Mouse (Mus musculus) midbrain, embryonic 15.5 days (tissue): ENCODE results near the gene Gm9958. TPM values are rescaled to one million over a fixed set of nuclear protein-coding genes. Genes with fewer than 3 reads are reported as not detected.

ENCODE experiments used
- ATAC-seq: fragments of 200-750 bp; cut with Nextera tagmentation; replicated peaks from 2 replicates; pipeline ENCODE4 v1.8.0; 2017; ENCODE audit warnings: moderate TSS enrichment
- H3K27ac ChIP-seq: fragments of 300-500 bp; sonication (generic); 2 replicates; pipeline ENCODE4 v1.5.1; 2015; ENCODE audit warnings: mild to moderate bottlenecking, inconsistent platforms
- H3K27me3 ChIP-seq: fragments of 300-500 bp; sonication (generic); replicated peaks from 2 replicates; pipeline ENCODE4 v1.6.1; 2015; ENCODE audit warnings: inconsistent platforms
- H3K36me3 ChIP-seq: fragments of 300-500 bp; sonication (generic); replicated peaks from 2 replicates; pipeline ENCODE4 v1.6.1; 2015; ENCODE audit warnings: inconsistent platforms
- H3K4me1 ChIP-seq: fragments of 300-500 bp; sonication (generic); 2 replicates; pipeline ENCODE4 v1.6.1; 2015; ENCODE audit warnings: inconsistent platforms
- H3K4me2 ChIP-seq: fragments of 300-500 bp; sonication (generic); 2 replicates; pipeline ENCODE4 v1.6.1; 2015; ENCODE audit warnings: inconsistent platforms, mild to moderate bottlenecking, moderate library complexity
- H3K4me3 ChIP-seq: fragments of 300-500 bp; sonication (generic); 2 replicates; pipeline ENCODE4 v1.5.1; 2015; ENCODE audit warnings: mild to moderate bottlenecking, inconsistent platforms
- H3K9ac ChIP-seq: fragments of 300-500 bp; sonication (generic); 2 replicates; pipeline ENCODE4 v1.6.1; 2015; ENCODE audit warnings: mild to moderate bottlenecking, inconsistent platforms
- H3K9me3 ChIP-seq: fragments of 300-500 bp; sonication (generic); 2 replicates; pipeline ENCODE4 v1.6.1; 2016; ENCODE audit warnings: inconsistent platforms
- WGBS: fragments of 180-500 bp; shearing (Covaris S2); methylation state at CpG from one replicate; pipeline ENCODE4 v1.1.7; 2015; ENCODE audit warnings: mixed read lengths; 5-methylcytosine and 5-hydroxymethylcytosine counted together
- polyA plus RNA-seq: library from polyadenylated mRNA; unstranded; fragments of >200 nt; fragmentation: Nextera tagmentation; extraction: Ambion mirVana; gene quantifications from 2 replicates; pipeline ENCODE4 v1.2.1, GENCODE M21; 2015

The Gm9958 gene
- 4.2 and 5.5 TPM in 2 replicates for polyA plus RNA-seq

GRCm38 (mm10) chr5:90367067-90367303 lies at the start of gene Gm9958:
Gene Gm9958, plus strand, starts transcription at chr5:90367204.
- Histone ChIP-seq H3K4me3 (peak within 1 kb of the TSS; percentile 98), H3K36me3 (no peaks in the 10 kb centered on the region), H3K9me3 (no peaks in the 10 kb centered on the region), H3K4me2 (peak within 1 kb of the TSS; percentile 76), H3K9ac (peak within 1 kb of the TSS; percentile 95), H3K27me3 (no peaks in the 10 kb centered on the region), H3K27ac (peak within 1 kb of the TSS; percentile 100), H3K4me1 (peaks cover 32% of the 10 kb centered on the region)
- WGBS = 2% methylated on average over 7 of the region's 7 CpGs
- no peak for ATAC-seq

GRCm38 (mm10) chr5:90331071-90331470 lies 35.9 kb upstream of the Gm9958 start:
- Histone ChIP-seq H3K27ac (no peak overlapping the region), H3K4me1 (no peaks in the 10 kb centered on the region), H3K27me3 (no peaks in the 10 kb centered on the region), H3K4me3 (no peak overlapping the region), H3K9ac (no peak overlapping the region), H3K36me3 (no peaks in the 10 kb centered on the region), H3K9me3 (no peaks in the 10 kb centered on the region), H3K4me2 (no peak overlapping the region)
- WGBS = 97% methylated on average over 1 of the region's 1 CpGs
- ATAC-seq = no peak

GRCm38 (mm10) chr5:90332478-90332877 lies 34.5 kb upstream of the Gm9958 start:
- Histone ChIP-seq H3K27me3 (no peaks in the 10 kb centered on the region), H3K36me3 (no peaks in the 10 kb centered on the region), H3K4me3 (no peak overlapping the region), H3K9me3 (no peaks in the 10 kb centered on the region), H3K9ac (no peak overlapping the region), H3K27ac (no peak overlapping the region), H3K4me1 (no peaks in the 10 kb centered on the region), H3K4me2 (no peak overlapping the region)
- WGBS = 96% methylated on average over 2 of the region's 2 CpGs
- no peak for ATAC-seq

GRCm38 (mm10) chr5:90338177-90339091 lies 28.6 kb upstream of the Gm9958 start:
- H3K27ac ChIP-seq = peak overlapping the region; percentile 45; the same call in 1 of the 2 replicates
- peak overlapping the region; percentile 43 for H3K4me3 ChIP-seq
- WGBS = 29% methylated on average over 7 of the region's 7 CpGs
- no peaks in the 10 kb centered on the region for H3K27me3 ChIP-seq
- H3K36me3 ChIP-seq = no peaks in the 10 kb centered on the region
- peaks cover 18% of the 10 kb centered on the region for H3K4me1 ChIP-seq
- H3K9me3 ChIP-seq = no peaks in the 10 kb centered on the region
- ATAC-seq = peak; percentile 40
- peak overlapping the region; percentile 52 for H3K4me2 ChIP-seq
- H3K9ac ChIP-seq = peak overlapping the region; percentile 38

- no peaks in the 10 kb centered on the region for H3K9me3 ChIP-seq
- peak overlapping the region; percentile 33 for H3K9ac ChIP-seq
- peak; percentile 98 for ATAC-seq
- H3K4me3 ChIP-seq = peak overlapping the region; percentile 43
- no peaks in the 10 kb centered on the region for H3K27me3 ChIP-seq
- H3K27ac ChIP-seq = peak overlapping the region; percentile 69
- H3K36me3 ChIP-seq = no peaks in the 10 kb centered on the region
- H3K4me2 ChIP-seq = peak overlapping the region; percentile 52
- H3K4me1 ChIP-seq = peaks cover 18% of the 10 kb centered on the region
- 7% methylated on average over 5 of the region's 5 CpGs for WGBS
Measured at GRCm38 (mm10) chr5:90339129-90339952, 27.7 kb upstream of the Gm9958 start.

GRCm38 (mm10) chr5:90339953-90340343 lies 27.1 kb upstream of the Gm9958 start:
- Histone ChIP-seq H3K4me2 (peak overlapping the region; percentile 52), H3K9me3 (no peaks in the 10 kb centered on the region), H3K27ac (peak overlapping the region; percentile 69), H3K4me1 (peaks cover 18% of the 10 kb centered on the region), H3K4me3 (peak overlapping the region; percentile 43), H3K27me3 (no peaks in the 10 kb centered on the region), H3K36me3 (no peaks in the 10 kb centered on the region), H3K9ac (no peak overlapping the region)
- 78% methylated on average over 1 of the region's 1 CpGs for WGBS
- ATAC-seq = peak; percentile 59

- H3K4me1 ChIP-seq = peaks cover 18% of the 10 kb centered on the region
- no peak overlapping the region for H3K4me2 ChIP-seq
- H3K27me3 ChIP-seq = no peaks in the 10 kb centered on the region
- 67% methylated on average over 4 of the region's 4 CpGs for WGBS
- no peak for ATAC-seq
- H3K36me3 ChIP-seq = no peaks in the 10 kb centered on the region
- no peak overlapping the region for H3K9ac ChIP-seq
- H3K9me3 ChIP-seq = no peaks in the 10 kb centered on the region
- no peak overlapping the region for H3K4me3 ChIP-seq
- no peak overlapping the region for H3K27ac ChIP-seq
Measured at GRCm38 (mm10) chr5:90340847-90341246, 26.2 kb upstream of the Gm9958 start.

- Histone ChIP-seq H3K4me3 (no peak overlapping the region), H3K9me3 (no peaks in the 10 kb centered on the region), H3K27me3 (no peaks in the 10 kb centered on the region), H3K9ac (no peak overlapping the region), H3K36me3 (no peaks in the 10 kb centered on the region), H3K4me1 (no peaks in the 10 kb centered on the region), H3K27ac (no peak overlapping the region), H3K4me2 (no peak overlapping the region)
- 91% methylated on average over 3 of the region's 3 CpGs for WGBS
- ATAC-seq = no peak
Measured at GRCm38 (mm10) chr5:90346877-90347276, 20.1 kb upstream of the Gm9958 start.

- H3K9me3 ChIP-seq = no peaks in the 10 kb centered on the region
- H3K27ac ChIP-seq = no peak overlapping the region
- H3K36me3 ChIP-seq = no peaks in the 10 kb centered on the region
- no peak overlapping the region for H3K9ac ChIP-seq
- WGBS = 96% methylated on average over 4 of the region's 4 CpGs
- ATAC-seq = no peak; the same call in 1 of the 2 replicates
- no peaks in the 10 kb centered on the region for H3K27me3 ChIP-seq
- no peak overlapping the region for H3K4me3 ChIP-seq
- no peak overlapping the region for H3K4me2 ChIP-seq
- no peaks in the 10 kb centered on the region for H3K4me1 ChIP-seq
Measured at GRCm38 (mm10) chr5:90353552-90354317, 13.3 kb upstream of the Gm9958 start.

GRCm38 (mm10) chr5:90355824-90356223 lies 11.2 kb upstream of the Gm9958 start:
- Histone ChIP-seq H3K9me3 (no peaks in the 10 kb centered on the region), H3K4me3 (no peak overlapping the region), H3K9ac (no peak overlapping the region), H3K36me3 (no peaks in the 10 kb centered on the region), H3K4me1 (no peaks in the 10 kb centered on the region), H3K4me2 (no peak overlapping the region), H3K27ac (no peak overlapping the region), H3K27me3 (no peaks in the 10 kb centered on the region)
- ATAC-seq = no peak
- 92% methylated on average over 3 of the region's 3 CpGs for WGBS

- H3K4me2 ChIP-seq = peak overlapping the region; percentile 76
- H3K27ac ChIP-seq = no peak overlapping the region
- peak overlapping the region; percentile 98 for H3K4me3 ChIP-seq
- peaks cover 35% of the 10 kb centered on the region for H3K4me1 ChIP-seq
- peak overlapping the region; percentile 95 for H3K9ac ChIP-seq
- H3K27me3 ChIP-seq = no peaks in the 10 kb centered on the region
- H3K36me3 ChIP-seq = no peaks in the 10 kb centered on the region
- H3K9me3 ChIP-seq = no peaks in the 10 kb centered on the region
- ATAC-seq = no peak
- WGBS = 3% methylated on average over 6 of the region's 6 CpGs
Measured at GRCm38 (mm10) chr5:90364526-90364925, 2.5 kb upstream of the Gm9958 start.
